Mouse (Mus musculus): Measurements from ENCODE around the gene Fam3b. TPM values are rescaled to one million over a fixed set of nuclear protein-coding genes. Genes with fewer than 3 reads are reported as not detected.

Gene Fam3b
- polyA plus RNA-seq, 1 experiment from 2014 or later = not detected

Other genes starting within 250 kb of the Fam3b start
- gene Bace2, start 158.1 kb downstream of the Fam3b start, polyA plus RNA-seq (2015; fragmentation: Nextera tagmentation; extraction: Ambion mirVana) = 4.6 and 5.3 TPM in 2 replicates
- gene Mx1, start 51.9 kb downstream of the Fam3b start, polyA plus RNA-seq (2015; fragmentation: Nextera tagmentation; extraction: Ambion mirVana) = 0.16 and 0.23 TPM in 2 replicates
- 0.11 and 0.27 TPM in 2 replicates for gene Tmprss2, start 96.4 kb upstream of the Fam3b start, polyA plus RNA-seq (2015; fragmentation: Nextera tagmentation; extraction: Ambion mirVana)
- 0.85 and 0.93 TPM in 2 replicates for gene Ripk4, start 249.0 kb upstream of the Fam3b start, polyA plus RNA-seq (2015; fragmentation: Nextera tagmentation; extraction: Ambion mirVana)